Mouse (Mus musculus): ENCODE measurements around the gene Cplx1.

The Cplx1 gene

DNA sequence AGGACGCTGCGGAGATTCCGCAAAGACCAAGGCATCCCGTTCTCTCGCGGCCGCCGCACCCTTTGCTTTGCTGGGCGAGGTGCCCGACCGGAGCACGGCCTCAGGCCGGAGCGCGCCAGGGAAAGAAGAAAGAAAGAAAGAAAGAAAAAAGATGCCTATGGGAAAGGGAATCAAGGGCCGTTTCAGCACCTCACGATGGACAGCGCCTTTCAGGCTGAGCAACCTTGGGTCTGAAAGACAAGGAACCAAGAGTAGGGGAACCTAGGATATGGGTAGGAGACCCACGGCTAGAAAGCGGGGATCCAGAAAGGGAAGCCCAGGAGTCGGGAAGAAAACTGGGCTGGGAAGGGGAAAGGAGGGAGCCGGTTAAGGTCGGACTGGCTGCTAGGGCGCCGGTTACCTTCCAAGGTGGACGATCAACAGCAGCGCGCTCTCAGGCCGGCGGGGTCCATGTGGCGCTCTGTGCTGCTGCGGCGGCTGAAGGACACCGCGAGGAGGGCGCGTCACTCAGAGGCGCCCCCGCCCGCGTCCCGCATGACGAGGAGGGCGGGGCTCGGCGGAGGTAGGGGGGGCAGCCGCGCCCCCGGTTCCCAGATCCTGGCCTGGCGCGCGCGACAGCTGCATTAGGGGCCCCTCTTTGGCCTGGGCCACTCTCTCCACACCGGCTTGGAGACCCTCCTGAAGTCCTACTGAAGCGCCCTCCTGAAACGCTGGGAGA is at the start of gene Cplx1:
Gene Cplx1, minus strand, starts transcription at position 536 of the 718 bp plus-strand sequence.
- DNase-seq = peak; percentile 64

DNA sequence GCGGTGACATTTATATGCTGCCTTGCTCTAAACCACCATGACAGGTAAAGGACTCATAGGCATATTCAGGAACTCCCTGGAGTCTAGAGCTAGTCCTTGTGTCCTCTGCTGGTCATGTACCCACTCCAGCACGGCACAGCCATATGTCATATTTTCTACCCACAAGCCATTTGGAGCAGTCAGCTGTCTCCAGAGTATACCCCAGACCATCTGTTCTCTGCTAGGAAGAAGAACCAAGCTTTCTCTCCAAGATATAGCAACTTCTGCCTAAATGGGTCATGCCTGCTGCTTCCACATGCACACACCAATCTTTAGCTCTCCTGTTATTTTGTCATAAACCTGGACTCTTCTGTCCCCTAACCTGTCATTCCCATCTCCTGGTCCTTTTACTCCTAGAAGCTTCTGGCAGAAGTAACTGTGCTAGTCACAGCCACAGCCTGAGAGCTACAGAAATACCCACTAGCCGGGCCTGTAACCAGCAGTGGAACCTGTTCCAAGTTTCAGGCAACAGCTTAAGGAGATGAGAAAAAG is 31.6 kb upstream of the Cplx1 start:
- DNase-seq = no peak

DNA sequence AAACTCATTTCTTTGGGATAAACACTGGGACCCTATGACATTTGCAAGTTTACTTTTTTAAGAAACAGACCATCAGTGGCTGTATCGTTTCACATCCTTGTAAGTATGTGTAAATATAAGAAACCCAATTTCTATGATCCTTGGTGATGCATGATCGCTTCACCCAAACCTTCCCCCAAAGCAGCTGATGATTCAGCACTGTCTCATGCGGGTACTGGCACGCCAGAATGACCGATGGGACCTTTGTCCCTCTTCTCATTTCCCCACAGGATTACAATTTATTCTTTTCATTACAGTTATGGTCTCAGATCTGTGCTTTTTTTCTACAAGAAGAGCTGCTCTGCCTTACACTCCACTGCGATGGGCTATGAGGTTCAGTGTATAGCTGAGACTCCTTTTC is 23.2 kb upstream of the Cplx1 start:
- no peak for DNase-seq

DNA sequence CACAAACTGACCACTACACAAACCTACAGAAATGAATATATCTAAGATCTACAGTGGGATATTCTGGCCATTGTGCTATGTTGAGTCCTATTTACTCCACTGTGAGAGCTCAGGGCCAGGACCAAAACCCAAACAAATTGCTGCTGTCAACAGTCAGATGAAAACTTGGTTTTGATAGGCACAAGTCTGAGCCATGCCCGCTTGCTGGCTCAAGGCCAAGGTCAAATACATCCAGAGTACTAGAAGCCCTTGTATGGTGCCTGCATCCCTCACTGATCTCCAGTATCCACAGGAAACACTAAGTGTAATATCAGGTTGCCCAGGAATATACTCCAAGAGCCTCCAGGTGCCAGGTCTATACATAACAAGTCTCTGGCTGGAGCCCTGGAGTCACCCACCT is 21.2 kb upstream of the Cplx1 start:
- DNase-seq = no peak

DNA sequence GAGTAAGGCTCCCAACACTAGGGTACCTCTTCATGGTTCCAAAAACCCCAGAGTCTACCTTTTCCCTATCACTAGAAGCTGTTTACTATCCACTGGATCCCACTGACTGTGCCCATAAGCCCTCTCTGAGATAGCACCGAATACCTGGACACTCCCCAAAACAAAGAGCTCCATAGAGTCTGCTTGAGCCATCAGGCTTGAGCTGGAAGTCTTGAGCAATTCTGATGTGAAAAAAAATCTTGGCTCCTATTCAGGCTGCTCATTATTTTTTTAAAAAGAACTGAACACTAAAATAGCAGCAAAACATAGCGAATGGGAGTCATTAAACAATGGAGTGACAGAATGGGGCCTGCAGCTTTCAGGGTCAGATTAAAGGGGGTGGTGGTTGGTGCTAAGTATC is 17.3 kb upstream of the Cplx1 start:
- no peak for DNase-seq

DNA sequence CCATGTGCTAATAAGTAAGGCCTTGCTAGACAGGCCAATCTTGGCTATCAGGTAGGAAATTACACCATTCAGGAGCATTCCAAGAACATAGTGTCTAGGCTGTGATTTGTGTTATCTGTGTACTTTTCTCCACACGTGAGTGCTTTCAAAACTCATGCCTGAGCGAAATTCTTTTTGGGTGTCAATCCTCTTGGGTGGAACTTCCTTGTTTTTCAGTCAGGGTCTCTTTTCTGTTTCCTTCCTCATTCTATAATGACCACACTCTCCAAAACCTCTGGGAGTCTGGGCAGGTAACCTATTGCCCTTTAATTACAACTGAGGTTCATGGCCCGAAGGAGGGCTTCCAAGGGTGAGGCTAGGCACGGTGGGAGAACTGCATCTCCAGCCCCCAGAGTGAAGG is 16.7 kb upstream of the Cplx1 start:
- no peak for DNase-seq

DNA sequence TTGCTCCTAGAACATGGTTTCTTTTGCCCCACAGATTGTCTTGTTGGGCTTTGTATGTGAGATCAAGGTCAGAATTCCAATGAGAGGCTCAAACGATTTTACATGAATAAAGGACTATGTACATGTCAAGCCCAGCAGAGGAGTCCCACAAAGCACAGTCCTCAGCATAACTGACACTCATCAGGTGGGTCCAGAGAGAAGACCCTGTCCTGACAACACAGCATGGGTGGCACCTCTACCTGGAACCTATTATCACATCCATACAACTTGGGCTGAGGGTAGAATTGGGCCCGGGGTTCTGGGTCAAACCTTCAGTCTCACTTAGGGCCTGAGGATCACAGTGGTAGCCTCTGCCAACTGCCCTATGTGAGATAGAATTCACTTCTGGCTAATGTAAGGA is 15.6 kb upstream of the Cplx1 start:
- no peak for DNase-seq

DNA sequence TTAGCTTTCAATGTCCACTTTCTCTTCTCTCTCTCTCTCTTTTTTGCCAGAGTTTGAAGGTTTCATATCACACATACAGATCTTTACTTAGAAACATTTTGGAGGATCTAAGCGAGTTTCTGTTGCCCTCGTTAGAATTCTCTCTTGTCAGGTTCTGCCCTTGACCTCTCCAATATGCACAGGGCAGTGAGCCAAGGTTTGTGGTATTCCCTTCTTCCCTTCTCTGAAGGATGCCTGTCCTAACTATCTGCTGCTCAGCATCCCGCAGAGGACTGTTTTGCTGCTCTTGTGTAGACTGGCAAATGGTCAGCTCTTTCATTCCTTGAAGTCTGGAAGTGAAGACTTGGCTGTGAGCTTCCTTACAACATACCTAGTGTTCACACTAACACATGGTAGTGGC is 14.5 kb upstream of the Cplx1 start:
- DNase-seq = no peak

DNA sequence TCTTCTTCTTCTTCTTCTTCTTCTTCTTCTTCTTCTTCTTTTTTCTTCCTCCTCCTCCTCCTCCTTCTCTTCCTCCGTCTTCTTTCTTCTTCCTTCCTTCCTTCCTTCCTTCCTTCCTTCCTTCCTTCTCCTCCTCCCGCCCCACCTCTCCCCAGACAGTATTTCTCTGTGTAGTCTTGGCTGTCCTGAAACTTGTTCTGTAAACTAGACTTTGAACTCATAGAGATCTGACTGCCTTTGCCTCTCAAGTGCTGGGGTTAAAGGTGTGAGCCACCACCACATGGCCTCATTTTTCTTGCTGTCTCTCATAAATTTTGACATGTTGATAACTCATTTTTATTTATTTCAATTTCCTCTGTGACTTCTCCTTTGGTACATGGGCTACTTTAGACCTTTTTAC is 12.7 kb upstream of the Cplx1 start:
- no peak for DNase-seq

DNA sequence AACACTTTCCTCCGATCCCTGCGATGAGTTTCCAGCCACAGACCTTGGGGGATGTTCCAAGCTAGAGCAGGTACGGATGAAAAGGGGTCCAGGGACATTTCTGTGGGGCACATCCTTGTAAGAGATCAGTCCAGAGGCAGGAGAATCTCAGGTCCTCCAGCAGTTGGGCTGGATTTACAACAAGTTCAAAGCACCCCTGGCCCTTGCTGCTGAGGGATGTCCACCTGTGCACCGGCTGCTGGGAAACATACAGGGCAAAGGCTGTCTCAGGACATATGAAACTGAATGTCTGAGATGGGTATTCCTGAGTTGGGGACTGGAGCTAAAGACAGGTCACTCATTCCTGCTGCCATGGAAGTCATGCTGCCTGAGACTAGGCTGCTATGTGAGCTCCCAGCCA is 7.2 kb upstream of the Cplx1 start:
- DNase-seq = no peak

DNA sequence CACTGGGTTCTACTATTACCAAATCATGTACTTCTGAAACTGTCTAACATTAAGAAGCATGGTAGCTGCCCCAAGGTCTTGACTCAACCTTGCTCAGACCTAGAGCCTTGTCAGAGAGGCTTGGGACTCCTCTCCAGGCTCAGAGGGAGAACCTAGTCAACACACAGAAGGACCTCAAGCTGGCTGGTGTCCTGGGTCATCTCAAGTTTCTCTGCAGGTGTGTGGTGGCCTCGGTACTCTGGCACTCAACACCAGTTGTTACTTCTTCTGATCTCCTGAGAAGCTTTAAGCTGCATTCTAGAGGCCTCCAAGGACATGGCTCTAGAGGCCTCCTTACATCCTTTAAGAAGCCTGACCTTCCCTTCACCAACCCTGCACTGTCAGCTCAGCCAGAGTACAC is 4.2 kb upstream of the Cplx1 start:
- DNase-seq = no peak

DNA sequence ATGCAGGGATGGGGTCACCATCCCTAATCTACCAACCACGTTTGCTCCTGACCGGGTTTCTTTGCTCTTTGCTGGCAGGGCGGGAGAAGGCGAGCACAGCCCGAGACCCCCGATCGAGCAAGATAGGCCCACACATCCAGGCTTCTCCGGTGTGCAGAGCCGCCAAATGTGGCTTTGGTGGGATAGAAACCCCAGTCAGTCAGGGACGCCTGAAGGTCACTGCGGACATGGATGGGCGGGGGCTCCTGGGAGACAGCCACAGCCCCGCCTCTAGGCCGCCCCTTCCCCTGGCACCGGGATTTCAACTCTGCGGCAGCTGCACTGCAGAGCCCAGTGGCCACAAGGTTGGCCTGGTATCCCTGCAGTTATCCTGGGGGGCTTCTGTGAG is 377 bp upstream of the Cplx1 start:
- DNase-seq = no peak

DNA sequence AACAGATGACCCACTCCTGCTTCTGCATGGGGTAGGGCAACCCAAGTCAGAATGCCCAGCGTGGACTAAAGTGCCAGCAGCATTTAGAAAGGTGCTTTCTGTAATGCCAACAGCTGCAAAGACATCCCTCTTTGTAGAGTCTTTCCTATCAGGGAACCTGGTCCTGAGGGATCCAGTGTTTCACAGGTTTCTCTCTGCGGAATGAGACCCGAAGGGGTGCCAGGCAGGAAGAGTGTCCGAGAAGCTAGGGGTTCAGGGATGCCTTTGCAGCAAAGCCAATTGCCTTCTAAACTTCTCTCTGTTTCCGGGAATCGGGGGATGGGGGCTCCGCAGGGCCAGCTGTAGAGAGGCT is 711 bp downstream of the Cplx1 start:
- DNase-seq = no peak

DNA sequence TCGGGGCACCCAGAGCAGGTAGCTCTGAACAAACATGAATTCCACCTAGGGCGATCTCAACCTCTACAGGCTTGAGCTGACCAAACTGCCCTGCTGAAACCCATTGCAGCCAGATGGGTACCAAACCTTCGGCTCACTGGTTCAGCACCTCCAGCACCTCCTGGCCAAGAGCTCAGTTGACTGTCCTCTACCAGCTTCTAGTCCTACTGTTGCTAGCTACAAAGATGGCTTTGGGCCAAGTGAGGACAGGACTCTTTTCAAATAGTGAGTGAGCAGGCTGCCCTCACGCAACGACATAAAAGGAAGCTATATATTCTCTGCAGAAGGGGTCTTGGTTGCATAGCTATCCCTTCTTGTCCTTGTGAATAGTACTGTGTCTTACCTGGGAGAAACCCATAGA is 2.2 kb downstream of the Cplx1 start:
- no peak for DNase-seq

DNA sequence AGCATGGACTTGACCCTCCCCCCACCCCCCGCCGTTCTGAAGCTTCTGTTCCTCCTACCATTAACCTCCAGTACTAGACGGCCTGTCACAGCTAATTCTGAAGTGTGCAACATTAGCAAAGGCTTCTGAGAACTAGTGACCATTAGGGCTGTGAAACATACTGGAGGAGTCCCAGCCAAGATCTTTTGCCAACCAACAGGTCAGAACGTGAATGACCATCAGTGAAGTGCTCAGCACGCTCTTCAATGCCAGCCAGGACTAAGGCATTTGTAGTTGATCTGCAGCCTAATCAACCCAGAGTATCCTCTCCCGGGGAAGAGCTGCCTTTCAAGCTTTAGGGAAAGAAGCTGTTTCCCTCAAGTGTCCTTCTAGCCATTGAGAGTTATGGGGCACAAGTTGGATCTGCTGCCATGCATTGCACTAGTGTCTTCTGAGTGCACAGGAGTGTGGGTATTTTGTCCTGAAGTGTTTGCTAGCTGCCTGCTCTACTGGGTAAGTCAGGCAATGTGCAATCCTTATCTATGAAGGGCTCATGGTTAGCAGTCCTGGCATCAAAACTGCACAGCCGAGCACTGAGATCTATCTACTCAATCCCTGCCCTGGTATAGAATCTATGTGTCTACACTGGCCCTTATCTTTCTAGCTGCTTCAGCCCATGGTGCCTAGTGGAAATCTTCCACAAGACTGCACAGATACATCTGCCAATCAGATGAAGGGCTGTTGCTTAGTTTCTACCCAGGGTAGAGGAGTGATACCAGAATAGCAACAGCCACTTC is 6.1 kb downstream of the Cplx1 start:
- no peak for DNase-seq

DNA sequence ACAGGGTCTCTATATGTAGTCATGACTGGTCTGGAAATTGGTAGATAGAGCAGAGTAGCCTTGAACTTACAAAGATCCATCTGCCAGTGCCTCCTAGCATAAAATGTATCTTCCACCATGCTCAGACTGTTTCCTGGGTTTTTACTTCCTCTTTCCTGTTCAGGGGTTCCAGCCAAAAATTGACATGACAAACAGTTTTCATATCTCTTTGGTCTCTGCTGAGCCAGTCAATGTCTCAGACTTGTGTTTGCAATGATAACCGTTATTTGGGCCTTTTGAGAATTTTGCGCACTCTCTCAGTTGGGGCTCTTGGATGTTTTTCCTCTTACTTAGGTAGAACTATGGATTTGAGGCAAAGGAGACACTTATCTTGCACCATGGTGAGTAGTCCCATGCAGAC is 15.6 kb downstream of the Cplx1 start:
- DNase-seq = no peak

DNA sequence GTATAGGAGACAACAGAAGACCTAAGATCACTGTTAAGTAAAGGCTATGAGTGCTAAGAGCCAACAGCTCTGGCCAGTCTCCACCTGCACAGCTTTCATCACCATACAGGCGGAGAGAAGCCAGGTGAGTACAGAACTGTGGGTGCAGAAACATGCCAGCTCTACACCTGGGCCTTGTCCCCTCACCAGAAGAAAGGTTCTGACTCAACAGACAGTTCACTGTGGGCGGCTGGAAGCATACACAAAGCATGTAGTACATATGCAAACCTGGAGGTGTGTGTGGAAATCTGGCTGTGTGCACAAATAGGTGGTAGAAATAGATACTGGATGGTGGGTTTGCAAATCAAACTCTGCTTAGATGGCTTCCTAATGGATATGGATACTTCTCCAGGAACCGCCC is 27.2 kb downstream of the Cplx1 start:
- DNase-seq = no peak

DNA sequence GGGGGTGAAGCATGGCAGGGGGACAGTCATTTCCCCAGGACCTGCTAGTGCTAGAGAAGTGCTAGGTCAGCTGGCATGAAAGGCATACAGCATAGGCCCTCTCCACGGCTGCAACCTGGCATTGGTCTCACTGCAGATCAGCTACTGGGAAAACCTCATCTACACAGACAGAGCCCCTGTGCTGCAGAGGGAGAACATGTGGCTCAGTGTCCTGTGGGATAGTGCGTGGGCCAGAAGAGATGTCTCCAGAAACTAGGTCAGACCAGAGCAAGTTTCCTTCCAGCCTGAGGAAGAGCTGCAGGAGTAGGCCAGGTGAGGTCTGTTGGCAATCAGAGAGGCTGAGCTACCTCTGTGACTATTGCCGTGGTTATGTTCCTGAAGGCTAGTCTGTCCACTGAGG is 27.9 kb downstream of the Cplx1 start:
- no peak for DNase-seq

DNA sequence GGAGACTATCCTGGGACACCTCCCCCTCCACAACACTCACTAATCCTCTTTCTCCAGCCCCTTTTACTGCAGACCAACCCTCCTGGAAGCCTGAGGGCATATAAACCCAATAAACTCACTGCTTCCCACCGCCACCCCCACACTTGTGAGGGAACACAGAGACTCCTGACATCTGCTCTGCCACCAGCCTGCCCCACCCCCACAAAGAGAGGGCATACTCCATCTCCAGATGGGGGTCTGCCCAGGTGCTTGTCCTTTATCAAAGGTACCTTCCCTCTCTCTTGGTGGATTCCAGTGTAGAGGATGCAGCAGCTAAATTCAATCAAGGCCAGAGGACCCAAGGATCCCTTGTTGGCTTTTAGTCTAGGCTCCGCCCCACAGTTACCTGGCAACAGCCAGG is 28.8 kb downstream of the Cplx1 start:
- DNase-seq = no peak

DNA sequence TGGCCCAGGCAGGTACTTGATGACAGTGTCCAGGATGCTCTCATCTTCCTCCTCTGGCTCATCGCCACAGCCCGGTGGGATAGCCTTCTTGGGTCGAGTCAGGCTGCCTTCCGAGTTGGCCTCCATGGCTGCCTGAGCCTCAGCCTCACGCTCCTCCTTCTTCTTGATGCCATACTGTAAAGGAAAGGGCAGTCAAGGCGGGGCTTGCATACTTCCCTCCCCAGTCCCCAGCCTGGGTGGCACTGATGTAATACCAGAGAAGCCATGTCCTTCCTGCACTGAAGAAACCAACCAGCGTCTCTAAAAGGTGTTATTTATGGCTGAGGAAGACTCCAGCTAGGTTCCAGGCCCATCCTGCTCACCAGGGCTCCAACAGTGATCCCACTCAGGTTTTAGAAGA is 29.7 kb downstream of the Cplx1 start:
- no peak for DNase-seq

DNA sequence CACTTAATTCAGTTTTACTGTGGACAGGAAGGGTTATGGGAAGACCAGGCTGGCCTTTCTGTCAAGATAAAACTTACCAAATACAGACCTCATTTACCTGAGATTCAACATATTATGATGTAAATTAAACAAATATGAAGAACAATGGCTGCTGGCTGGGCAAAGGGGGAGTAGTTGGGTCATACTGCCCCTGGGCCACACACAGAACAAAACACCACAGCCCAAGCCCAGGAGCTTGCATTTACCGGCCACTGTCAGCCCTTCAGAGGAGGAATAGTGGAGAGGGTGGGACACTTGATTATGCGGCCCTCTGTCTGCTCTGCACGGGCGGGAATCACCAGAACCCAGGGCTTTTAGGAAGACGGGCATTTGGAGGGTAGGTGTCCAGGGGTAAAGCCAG is 30.9 kb downstream of the Cplx1 start:
- no peak for DNase-seq

DNA sequence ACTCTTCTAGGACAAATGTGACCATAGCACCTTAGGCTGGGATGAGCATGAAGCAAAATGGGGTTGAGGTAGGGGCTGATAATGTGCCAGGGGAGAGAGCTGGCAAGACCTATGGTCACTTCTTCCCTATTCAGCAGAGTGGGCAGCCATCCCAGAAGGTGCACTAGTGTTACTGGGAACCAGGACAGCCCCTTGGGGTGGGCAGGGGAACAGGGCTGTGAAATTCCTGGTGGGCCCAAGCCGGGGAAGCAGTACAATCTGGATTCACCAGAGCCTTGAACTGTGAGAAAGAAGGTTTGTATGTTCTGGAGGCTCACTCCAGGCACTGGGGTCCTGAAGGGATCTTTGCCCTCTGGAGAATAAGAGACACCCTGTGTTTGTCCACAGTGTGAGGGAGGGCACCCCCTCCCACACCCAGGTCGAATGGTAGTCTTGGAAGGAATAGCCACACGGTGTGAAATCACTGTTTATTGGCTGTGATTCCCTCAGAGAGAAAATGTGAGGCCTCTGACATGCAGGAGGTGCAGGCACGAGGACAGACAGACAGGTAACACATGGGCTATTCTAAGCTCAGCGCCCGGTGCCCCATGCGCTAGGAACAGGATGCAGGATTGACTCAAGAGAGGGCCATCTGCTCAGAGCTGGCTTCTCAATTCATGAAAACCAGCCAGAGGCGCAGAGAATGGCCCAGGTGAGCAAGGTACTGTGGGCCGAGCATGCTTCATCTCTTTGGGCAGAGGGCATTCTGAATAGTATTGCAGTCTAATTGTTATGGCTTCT is 31.5 kb downstream of the Cplx1 start:
- no peak for DNase-seq

DNA sequence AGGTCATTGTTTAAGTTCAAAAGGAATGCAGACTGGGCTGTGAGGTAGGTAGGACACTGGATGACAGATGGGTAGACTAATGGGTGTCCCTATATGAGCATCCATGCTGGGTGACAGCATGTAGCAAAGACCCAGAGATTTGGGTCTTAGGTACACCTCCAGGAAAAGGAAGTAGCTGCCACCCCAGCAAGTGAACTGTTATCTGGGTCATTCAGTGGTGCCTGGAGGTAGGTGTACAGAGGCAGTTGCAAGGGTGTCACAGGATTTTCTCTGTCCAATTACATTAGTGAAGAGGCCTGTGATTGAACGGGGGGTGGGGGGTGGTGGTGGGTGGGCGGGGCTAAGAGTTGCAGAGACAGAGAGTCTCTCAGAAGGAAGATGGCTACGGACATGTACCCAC is 33.2 kb downstream of the Cplx1 start:
- DNase-seq = no peak

Data from kidney, postnatal 14 days (tissue).